Mouse (Mus musculus) myocyte (in vitro differentiated cells): ENCODE results near the gene Polr3gl.

ENCODE experiments used
- E2F4 ChIP-seq: IDR thresholded peaks from one replicate; pipeline ENCODE4 v1.6.1; 2011; ENCODE audit warnings: mild to moderate bottlenecking, control low read depth, moderate library complexity; ENCODE audit not compliant: insufficient read depth
- POLR2AphosphoS2 ChIP-seq: IDR thresholded peaks from one replicate; pipeline ENCODE4 v1.6.1; 2011; ENCODE audit warnings: low read depth, control low read depth; ENCODE audit not compliant: insufficient read length
- USF1 ChIP-seq: IDR thresholded peaks from one replicate; pipeline ENCODE4 v1.6.1; 2011; ENCODE audit warnings: low read depth, mild to moderate bottlenecking, control low read depth, moderate library complexity

- TF ChIP-seq E2F4 = no peak
- TF ChIP-seq POLR2AphosphoS2 = peak; percentile 88
- TF ChIP-seq USF1 = peak; percentile 18
These were observed 36.3 kb downstream of the Polr3gl start, which contains the start of gene Txnip for GRCm38 (mm10) chr3:96557694-96558093.
